ENCODE assay signal across 14 mouse cellular contexts in genomic region chr5:118375916-118376315, GRCm38 (mm10).
A peak's percentile ranks its signal among the peaks of the same experiment; 100 is the strongest.
DNase-seq lines count a peak whose midpoint lies in the region; ATAC-seq lines count a peak whose summit lies in the region.
"Had no signal": no experiment of that assay in that cellular context is flagged by ENCODE, and none has a peak within 500 bp of the region (broad histone marks: within the 10 kb centered on the region; RNA-seq: fewer than 3 reads in every experiment).

No protein-coding gene starts in this region.

- no peak overlapping the region for H3K27ac ChIP-seq in heart, embryonic 12.5 days (ENCODE audit: poor library complexity, severe bottlenecking)
- no peak overlapping the region for H3K27ac ChIP-seq in embryonic facial prominence, embryonic 13.5 days
- H3K27ac ChIP-seq: heart, embryonic 15.5 days; hindbrain, embryonic 13.5 days had no signal

- ATAC-seq in heart, embryonic 12.5 days (ENCODE audit: insufficient number of reproducible peaks, low FRiP score) = no peak
- ATAC-seq in embryonic facial prominence, embryonic 13.5 days (ENCODE audit: insufficient number of reproducible peaks, insufficient read depth, low FRiP score, low TSS enrichment, low read depth) = no peak
- peak; percentile 14 for ATAC-seq in megakaryocyte progenitor cell, adult 5-6 weeks (replicated peaks; ENCODE audit: poor library complexity)
- ATAC-seq: midbrain, embryonic 16.5 days had no signal

- H3K4me1 ChIP-seq in heart, embryonic 12.5 days (replicated peaks) = peaks cover 42% of the 10 kb centered on the region
- peaks cover 63% of the 10 kb centered on the region for H3K4me1 ChIP-seq in embryonic facial prominence, embryonic 13.5 days

- H3K4me3 ChIP-seq in heart, embryonic 12.5 days = no peak overlapping the region
- H3K4me3 ChIP-seq in embryonic facial prominence, embryonic 13.5 days = no peak overlapping the region
- H3K4me3 ChIP-seq: heart, embryonic 15.5 days; hindbrain, embryonic 13.5 days had no signal

- no peak overlapping the region for H3K4me2 ChIP-seq in heart, embryonic 12.5 days
- H3K4me2 ChIP-seq in embryonic facial prominence, embryonic 13.5 days = no peak overlapping the region
- H3K4me2 ChIP-seq: heart, embryonic 15.5 days; hindbrain, embryonic 13.5 days had no signal

- WGBS in heart, embryonic 12.5 days = 65% methylated on average over 5 of the region's 5 CpGs
- 61% methylated on average over 5 of the region's 5 CpGs for WGBS in embryonic facial prominence, embryonic 13.5 days

- H3K9me3 ChIP-seq in heart, embryonic 12.5 days (replicated peaks) = no peaks in the 10 kb centered on the region
- no peaks in the 10 kb centered on the region for H3K9me3 ChIP-seq in embryonic facial prominence, embryonic 13.5 days
- H3K9me3 ChIP-seq: heart, embryonic 15.5 days; hindbrain, embryonic 13.5 days had no signal

- peak; percentile 81 for DNase-seq in heart, adult 11 months
- peak; percentile 53 for DNase-seq in CD4-positive helper T cell, adult 2 months (ENCODE audit: low read depth, low spot score)
- no peak for DNase-seq in adipocyte (ENCODE audit: low spot score)
- no peak for DNase-seq in thymus, postnatal 36 days
- DNase-seq in cerebellum, postnatal 25 days = no peak
- DNase-seq: cerebellum, adult 11-12 months; embryo, embryonic 11 days; gastrocnemius, postnatal 25 days had no signal

- H3K36me3 ChIP-seq in heart, embryonic 12.5 days = no peaks in the 10 kb centered on the region
- H3K36me3 ChIP-seq in embryonic facial prominence, embryonic 13.5 days = no peaks in the 10 kb centered on the region
- H3K36me3 ChIP-seq: heart, embryonic 15.5 days; hindbrain, embryonic 13.5 days had no signal

- H3K9ac ChIP-seq in heart, embryonic 12.5 days = no peak overlapping the region
- peak overlapping the region; percentile 27; the same call in 1 of the 2 replicates for H3K9ac ChIP-seq in embryonic facial prominence, embryonic 13.5 days
- H3K9ac ChIP-seq: heart, embryonic 15.5 days had no signal

- 0 out of 2 replicates have a peak, but pooled peaks cover 11% of the 10 kb centered on the region for H3K27me3 ChIP-seq in heart, embryonic 12.5 days (replicated peaks)
- peaks cover 11% of the 10 kb centered on the region for H3K27me3 ChIP-seq in embryonic facial prominence, embryonic 13.5 days
- H3K27me3 ChIP-seq: heart, embryonic 15.5 days had no signal

Comparison
In these comparisons a context has a peak if more than half of its experiments do, and no peak if none do; other contexts are left out.
1. DNase-seq: peak in heart, adult 11 months (single experiment) and CD4-positive helper T cell, adult 2 months (single experiment); none in adipocyte (single experiment), thymus, postnatal 36 days (0 of 2) and cerebellum, postnatal 25 days (0 of 2).